Mouse (Mus musculus) heart, adult 2 months (tissue): ENCODE measurements around the gene Agpat3.

Source experiments
- CTCF ChIP-seq: fragments of 200-600 bp; IDR thresholded peaks from 2 replicates; pipeline ENCODE4 v1.8.1; 2022; ENCODE audit warnings: antibody characterized with exemption, mild to moderate bottlenecking, moderate library complexity
- POLR2A ChIP-seq: fragments of 200-500 bp; IDR thresholded peaks from 2 replicates; pipeline ENCODE4 v1.6.1; 2011; ENCODE audit warnings: mild to moderate bottlenecking, low read depth, low read length, control low read depth; ENCODE audit not compliant: insufficient read depth

DNA sequence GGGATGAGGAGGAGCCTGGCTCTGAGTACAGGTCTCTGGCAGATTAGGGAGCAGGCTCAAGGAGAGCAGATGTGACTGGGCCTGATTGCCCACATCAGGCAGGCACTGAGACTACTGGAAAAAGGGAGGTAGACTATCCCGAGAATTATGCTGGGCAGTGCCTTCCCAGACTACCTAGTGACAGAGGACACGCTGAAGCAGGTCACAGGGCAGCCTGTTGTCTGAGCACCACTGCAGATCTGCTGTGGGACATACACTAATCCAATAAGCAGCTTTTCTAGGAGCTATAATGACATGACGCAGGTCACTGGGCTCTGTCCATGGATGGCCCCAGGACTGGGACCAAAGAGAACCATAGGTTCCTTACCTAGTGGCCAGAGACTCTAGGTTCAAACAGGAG, 44.9 kb downstream of the Agpat3 start:
- TF ChIP-seq CTCF, result no peak
- TF ChIP-seq POLR2A, result no peak
